Mouse (Mus musculus): ENCODE measurements at regions not wholly inside any gene's neighbourhood (a gene's known extent, or its start where the extent isn't known, plus 50 kb on each side); places are given as distances from the start of the nearest gene placed in this dataset.

DNA sequence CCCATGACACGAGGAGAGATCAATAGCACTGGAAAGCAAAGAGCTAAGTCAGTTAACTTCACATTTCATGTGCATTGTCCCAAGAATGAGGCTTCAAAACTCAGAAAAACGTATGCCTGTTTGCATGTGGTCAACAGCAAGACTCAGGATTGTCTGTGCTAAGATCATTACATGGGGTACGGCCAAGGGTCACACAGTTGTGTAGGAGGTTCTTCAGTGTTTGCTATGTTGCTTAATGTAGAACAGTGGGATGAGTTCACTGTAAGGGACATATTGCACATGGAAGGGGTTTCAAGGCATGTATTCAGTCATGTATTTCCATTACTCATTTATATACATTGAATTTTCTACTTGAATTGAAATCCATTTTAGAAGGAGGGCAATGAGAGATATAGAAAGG lies 248.6 kb upstream of the Pbx1 start:
- no peak overlapping the region for H3K9ac ChIP-seq (ENCODE audit: control insufficient read depth, low read depth, low read length, poor library complexity, severe bottlenecking)
- no peaks in the 10 kb centered on the region for H3K36me3 ChIP-seq (ENCODE audit: control insufficient read depth in 1 of 2, insufficient read depth in 2 of 2, low read length in 2 of 2)
- no peak for DNase-seq (ENCODE audit: low read depth, low spot score)
- no peaks in the 10 kb centered on the region for H3K4me1 ChIP-seq (ENCODE audit: control insufficient read depth in 1 of 2, insufficient read depth in 2 of 2, low read length in 2 of 2)
- no peaks in the 10 kb centered on the region for H3K9me3 ChIP-seq (replicated peaks; ENCODE audit: insufficient read depth, low read length)
- no peaks in the 10 kb centered on the region for H3K27me3 ChIP-seq (ENCODE audit: control insufficient read depth in 1 of 2, insufficient read depth in 2 of 2, low read length in 2 of 2)
- H3K4me3 ChIP-seq (ENCODE audit: control insufficient read depth in 1 of 2, insufficient read depth in 1 of 2, low read depth in 2 of 2, low read length in 2 of 2), result no peak overlapping the region
- no peak overlapping the region for H3K27ac ChIP-seq (ENCODE audit: control insufficient read depth, low read depth, low read length)
- TF ChIP-seq MAX (IDR thresholded peaks at IDR 0.05; ENCODE audit: low read length) (no peak), EP300 (IDR thresholded peaks at IDR 0.05; ENCODE audit: low read depth in 1 of 2, low read length in 2 of 2) (no peak), POLR2A (IDR thresholded peaks at IDR 0.05; ENCODE audit: control insufficient read depth in 1 of 2, insufficient read depth in 1 of 2, low read depth in 1 of 2, low read length in 2 of 2, poor library complexity in 1 of 2) (no peak), MYC (IDR thresholded peaks at IDR 0.05; ENCODE audit: low read depth, low read length) (no peak)
- no peaks in the 10 kb centered on the region for H3K79me2 ChIP-seq (ENCODE audit: control insufficient read depth, insufficient read depth, low read length, poor library complexity)

- TF ChIP-seq KAT2A (conservative IDR thresholded peaks at IDR 0.05; ENCODE audit: low read depth, low read length) (no peak), CTCF (IDR thresholded peaks at IDR 0.05 in 2 of 3, conservative IDR thresholded peaks at IDR 0.05 in 1 of 3; ENCODE audit: control insufficient read depth in 1 of 3, insufficient read depth in 1 of 3, low read depth in 2 of 3, low read length in 3 of 3, poor library complexity in 1 of 3, severe bottlenecking in 1 of 3) (no peak), EP300 (IDR thresholded peaks at IDR 0.05; ENCODE audit: low read depth in 1 of 2, low read length in 2 of 2) (no peak), GABPA (IDR thresholded peaks at IDR 0.05; ENCODE audit: low read depth, low read length) (no peak), CHD2 (IDR thresholded peaks at IDR 0.05; ENCODE audit: low read length) (no peak), CHD1 (IDR thresholded peaks at IDR 0.05; ENCODE audit: low read depth, low read length) (no peak), ZMIZ1 (IDR thresholded peaks at IDR 0.05; ENCODE audit: low read depth, low read length) (no peak), JUND (IDR thresholded peaks at IDR 0.05; ENCODE audit: low read depth, low read length) (no peak), NRF1 (IDR thresholded peaks at IDR 0.05; ENCODE audit: insufficient read depth, low read depth, low read length, poor library complexity, severe bottlenecking) (no peak), ZNF384 (IDR thresholded peaks at IDR 0.05; ENCODE audit: low read depth, low read length) (no peak), USF1 (IDR thresholded peaks at IDR 0.05; ENCODE audit: low read depth, low read length) (no peak), POLR2A (IDR thresholded peaks at IDR 0.05; ENCODE audit: control insufficient read depth in 1 of 2, insufficient read depth in 1 of 2, low read depth in 1 of 2, low read length in 2 of 2, poor library complexity in 1 of 2) (no peak), GATA1 (IDR thresholded peaks at IDR 0.05; ENCODE audit: low read depth, low read length) (no peak), SMC3 (IDR thresholded peaks at IDR 0.05; ENCODE audit: low read depth, low read length) (no peak), ELF1 (IDR thresholded peaks at IDR 0.05; ENCODE audit: low read depth, low read length) (no peak), RCOR1 (IDR thresholded peaks at IDR 0.05; ENCODE audit: low read depth, low read length) (no peak), MXI1 (IDR thresholded peaks at IDR 0.05; ENCODE audit: low read depth, low read length) (no peak)
- DNase-seq (ENCODE audit: low read depth, low spot score), result no peak
- Histone ChIP-seq H3K9me3 (replicated peaks; ENCODE audit: insufficient read depth, low read length) (no peaks in the 10 kb centered on the region), H3K4me3 (ENCODE audit: control insufficient read depth in 1 of 2, insufficient read depth in 1 of 2, low read depth in 2 of 2, low read length in 2 of 2) (no peak overlapping the region), H3K36me3 (ENCODE audit: control insufficient read depth in 1 of 2, insufficient read depth in 2 of 2, low read length in 2 of 2) (no peaks in the 10 kb centered on the region), H3K9ac (ENCODE audit: control insufficient read depth, low read depth, low read length, poor library complexity, severe bottlenecking) (no peak overlapping the region), H3K27ac (ENCODE audit: control insufficient read depth, low read depth, low read length) (no peak overlapping the region), H3K79me2 (ENCODE audit: control insufficient read depth, insufficient read depth, low read length, poor library complexity) (no peaks in the 10 kb centered on the region), H3K4me1 (ENCODE audit: control insufficient read depth in 1 of 2, insufficient read depth in 2 of 2, low read length in 2 of 2) (no peaks in the 10 kb centered on the region), H3K27me3 (ENCODE audit: control insufficient read depth in 1 of 2, insufficient read depth in 2 of 2, low read length in 2 of 2) (no peaks in the 10 kb centered on the region)
Observed at GRCm38 (mm10) chr1:168676418-168677413, 244.6 kb upstream of the Pbx1 start.

Measured in MEL (cell line).